Mouse (Mus musculus) left cerebral cortex, adult 9 months (tissue): ENCODE results near the gene Trp53i13.

Experiments
- DNase-seq, 2 experiments: peaks; one replicate each; pipeline ENCODE4 v3.0.0; 2022; ENCODE audit warnings: low spot score in 2 of 2

Gene Trp53i13

DNA sequence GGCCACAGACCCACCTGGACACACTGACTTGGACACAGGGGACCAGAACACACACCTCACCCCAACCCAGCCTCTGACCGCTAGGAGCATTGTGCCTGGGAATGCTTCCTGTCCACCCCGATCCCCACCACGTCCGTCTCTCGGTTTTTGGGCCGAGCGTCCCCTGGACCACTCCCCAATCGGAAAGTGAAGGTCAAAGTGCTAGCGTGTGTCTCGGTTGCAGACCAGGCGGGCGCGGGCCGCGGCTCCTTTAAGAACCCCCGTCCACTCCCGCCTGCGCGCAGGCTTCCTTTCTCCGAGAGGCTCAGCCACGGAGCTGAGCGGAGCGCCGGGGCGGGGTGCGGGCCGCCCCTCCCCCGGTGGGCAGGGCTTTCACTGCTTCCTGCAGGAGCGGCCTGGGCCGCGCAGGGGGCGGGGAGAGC is 22.9 kb downstream of the Trp53i13 start:
- peak in 1 of 2 experiments; percentile 92 for DNase-seq

DNA sequence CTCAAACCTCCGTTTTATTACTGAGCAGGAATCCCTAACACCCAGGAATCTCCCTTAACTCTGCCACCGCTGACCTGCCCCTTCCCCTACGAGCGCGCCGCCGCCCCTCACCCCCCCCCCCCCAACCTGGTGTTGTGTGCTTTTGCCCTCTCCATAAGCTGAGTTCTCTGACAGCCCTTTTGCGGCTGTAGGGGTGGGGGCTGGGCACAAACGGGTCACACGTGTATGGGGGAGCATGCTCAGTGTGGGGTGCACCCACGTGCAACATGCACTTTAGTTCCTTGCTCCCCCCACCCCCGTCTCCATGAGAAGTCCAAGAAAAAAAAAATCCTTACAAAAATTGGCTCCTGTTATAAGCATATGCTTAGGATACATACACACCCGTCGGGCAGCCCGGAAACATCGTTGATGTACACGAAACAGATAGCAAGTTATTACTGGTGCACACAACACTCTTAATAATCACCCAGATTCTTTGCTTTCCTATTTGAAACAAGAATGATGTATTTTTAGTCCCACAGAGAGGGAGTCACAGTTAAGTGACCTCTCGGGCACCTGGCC is 23.4 kb downstream of the Trp53i13 start:
- peak in 1 of 2 experiments; percentile 64 for DNase-seq

DNA sequence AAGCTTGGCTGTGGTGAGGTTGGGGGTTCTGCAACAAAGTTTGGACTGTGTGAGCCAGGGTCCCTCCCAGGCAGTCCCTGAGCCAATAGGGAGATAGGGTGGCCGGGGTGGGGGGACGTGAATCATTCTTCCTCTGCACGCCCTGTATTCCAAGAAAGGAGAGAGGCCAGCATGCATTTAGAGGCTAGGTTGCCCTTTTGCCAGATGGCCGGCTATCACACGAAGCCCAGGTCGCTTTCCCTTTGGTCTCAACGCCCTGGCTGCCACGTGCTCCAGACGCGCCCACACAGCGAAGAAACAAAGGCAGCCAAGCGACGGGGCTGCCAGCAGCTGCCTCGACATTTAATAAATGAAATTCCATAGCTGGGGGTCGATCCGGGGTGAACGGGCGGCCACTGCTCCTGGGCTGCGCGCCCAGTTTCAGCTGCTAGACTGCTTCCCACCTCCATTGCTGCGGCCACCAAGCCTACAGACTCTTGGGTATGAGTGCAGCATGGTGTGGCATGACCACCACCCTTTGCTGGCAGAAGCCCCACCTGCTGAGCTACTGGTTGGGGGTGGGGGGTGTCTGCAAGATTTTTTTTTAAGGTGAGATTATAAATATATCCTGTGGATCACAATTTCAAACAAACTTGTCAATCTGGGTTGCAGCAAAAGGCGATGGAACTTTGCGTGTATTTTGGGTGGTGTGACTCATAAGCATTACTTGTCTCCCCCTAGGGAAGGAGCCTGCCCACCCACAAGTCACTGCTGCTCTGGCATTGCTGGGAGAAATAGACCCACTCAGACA is 24.1 kb downstream of the Trp53i13 start:
- peak in 1 of 2 experiments; percentile 75 for DNase-seq

DNA sequence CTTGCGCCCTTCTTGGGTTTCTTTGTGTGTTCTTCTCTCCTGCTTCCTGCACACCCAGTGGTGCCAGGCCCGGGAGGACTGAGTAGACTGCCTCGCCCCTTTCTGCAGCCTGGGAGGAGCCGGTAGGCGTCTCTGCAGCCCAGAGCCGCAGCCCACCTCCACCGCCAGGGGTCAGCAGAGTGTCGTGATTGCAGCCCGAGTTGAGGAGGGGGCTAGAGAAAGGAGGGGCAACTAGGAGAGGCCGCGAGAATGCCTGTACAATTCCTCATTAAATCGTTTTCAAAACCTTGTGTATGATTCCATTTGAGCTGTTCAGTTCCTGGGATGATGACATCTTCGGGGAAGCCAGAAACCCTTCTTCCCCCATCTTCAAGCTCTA is 24.7 kb downstream of the Trp53i13 start:
- peak in 1 of 2 experiments; percentile 86 for DNase-seq

DNA sequence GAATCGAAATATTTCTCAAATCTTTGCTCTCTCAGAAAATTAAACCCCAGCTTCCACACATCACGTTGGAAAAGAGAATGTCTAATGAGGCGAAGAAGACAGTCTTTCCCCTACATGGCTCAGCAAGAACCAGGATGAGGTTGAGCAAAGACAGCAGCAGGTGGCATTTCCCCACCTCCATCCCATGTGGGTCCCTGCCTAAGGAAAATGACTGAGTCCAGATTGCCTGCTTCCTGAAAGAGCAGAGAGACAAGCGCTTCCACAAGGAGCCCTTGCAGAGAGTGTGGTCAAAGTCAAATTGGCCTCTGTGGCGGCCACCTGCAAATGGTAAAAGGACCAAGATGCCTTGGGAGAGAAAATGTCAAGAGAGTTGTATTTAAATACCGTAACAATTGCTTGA is 25.3 kb downstream of the Trp53i13 start:
- no peak for DNase-seq

DNA sequence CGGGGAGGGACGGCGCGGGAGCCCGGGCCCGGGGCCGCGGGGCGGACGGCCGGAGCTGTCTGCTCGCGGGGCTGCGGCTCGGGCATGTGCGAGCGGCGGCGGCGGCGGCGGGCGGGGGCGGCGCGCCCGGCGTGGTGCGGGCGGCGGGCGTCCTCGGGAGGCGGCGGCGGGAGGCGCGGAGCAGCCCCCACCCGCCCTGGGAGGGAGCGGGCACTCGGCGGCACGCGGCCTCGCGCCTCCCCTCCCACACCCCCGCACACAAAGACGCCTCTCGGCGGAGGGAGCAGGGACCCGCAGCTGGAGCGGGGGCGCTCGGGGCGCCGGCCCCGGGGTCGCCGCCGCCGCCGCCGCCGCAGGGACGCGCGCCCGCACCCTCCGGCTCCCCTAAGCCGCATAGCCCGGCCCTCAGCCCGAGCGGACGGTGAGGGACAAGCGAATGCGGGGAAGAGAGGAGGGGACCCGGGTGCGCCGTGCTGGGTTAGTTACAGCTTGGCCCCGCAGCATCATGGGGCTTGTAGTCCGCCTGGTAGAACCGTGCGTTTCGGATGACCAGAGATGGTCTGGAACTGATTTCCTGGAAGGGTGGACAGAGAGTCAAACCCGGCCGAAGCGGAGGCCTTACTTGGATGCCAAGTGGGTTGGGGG is 26.1 kb downstream of the Trp53i13 start, which contains the start of gene Ankrd13b:
Gene Ankrd13b (minus strand): TSS at position 88 of the 645 bp plus-strand sequence.
- peak in 1 of 2 experiments; percentile 84 for DNase-seq

DNA sequence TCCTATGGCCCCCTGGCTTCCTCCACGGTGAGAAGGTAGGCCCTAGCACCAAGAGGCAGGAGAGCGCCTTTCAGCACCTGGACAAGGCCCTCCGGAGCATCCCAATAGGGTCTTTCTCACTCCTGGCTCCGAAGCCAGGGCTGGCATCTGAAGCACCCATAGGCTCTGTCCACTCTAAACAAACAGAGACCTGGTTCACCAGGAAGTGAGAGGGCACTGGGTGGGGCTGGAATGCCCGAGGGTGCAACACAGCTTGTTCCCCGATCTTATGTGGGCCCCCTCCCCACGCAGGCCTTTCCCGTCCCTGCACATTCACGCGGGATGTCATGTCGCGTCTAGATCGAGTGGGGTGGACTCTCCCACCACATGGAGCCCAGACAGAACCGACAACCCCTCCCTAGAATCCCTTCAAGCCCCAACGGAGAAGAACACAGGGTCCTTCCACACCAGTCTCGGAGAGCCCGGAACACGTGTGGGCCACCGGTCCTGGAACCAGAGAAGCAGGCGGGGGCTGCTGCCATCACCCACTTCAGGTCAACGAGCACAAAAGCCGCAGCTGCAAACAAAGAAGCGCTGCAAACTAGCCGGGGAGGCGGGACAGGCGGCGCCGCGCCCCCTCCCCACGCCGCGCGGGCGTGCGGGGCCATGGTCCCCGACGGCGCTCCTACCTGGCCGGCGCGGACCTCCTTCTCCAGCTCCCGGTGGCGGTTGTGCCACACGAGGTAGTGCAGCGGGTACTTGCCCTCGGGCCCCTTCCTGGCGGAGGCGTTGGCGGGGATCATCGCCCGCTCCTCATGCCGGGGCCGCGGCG is 26.8 kb downstream of the Trp53i13 start:
- DNase-seq = no peak

DNA sequence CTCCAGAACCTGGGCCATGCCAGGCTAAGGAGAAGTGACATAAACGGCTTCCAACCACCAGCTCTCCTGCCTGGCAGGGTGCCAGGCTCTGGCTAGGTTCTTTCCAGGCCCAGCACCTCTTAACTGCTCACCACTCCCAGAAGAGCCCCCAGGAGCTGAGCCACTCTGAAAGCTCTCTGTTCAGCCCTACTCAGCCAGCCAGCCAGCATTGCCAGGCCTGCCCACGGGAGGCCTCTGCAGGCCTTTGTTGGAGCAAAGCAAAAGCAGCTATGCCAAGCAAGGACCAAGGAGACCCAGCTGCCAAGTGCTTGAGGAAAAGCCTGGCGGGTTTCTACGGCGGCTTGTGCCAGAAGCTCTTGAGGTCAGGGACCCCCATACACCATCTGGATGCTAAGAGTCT is 29.0 kb downstream of the Trp53i13 start:
- no peak for DNase-seq

DNA sequence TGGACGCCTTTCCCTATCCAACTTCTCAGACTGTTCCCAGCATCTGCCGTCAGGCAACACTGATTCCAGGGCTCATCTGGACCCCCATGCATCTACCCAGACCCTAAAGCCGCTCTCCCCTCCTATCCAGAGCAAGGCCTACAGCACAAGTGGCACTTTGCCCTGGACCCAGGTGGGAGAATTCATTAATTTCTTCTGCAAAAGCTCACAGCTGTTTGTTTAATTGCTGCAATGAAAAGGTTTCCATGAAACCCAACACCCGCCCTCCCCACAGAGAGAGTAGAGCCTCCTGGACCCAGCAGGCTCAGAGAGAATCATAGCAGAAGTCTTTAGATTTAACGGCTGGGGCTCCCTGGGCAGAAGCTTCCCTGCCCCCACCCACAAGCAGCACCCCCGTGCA is 30.6 kb downstream of the Trp53i13 start:
- no peak for DNase-seq

DNA sequence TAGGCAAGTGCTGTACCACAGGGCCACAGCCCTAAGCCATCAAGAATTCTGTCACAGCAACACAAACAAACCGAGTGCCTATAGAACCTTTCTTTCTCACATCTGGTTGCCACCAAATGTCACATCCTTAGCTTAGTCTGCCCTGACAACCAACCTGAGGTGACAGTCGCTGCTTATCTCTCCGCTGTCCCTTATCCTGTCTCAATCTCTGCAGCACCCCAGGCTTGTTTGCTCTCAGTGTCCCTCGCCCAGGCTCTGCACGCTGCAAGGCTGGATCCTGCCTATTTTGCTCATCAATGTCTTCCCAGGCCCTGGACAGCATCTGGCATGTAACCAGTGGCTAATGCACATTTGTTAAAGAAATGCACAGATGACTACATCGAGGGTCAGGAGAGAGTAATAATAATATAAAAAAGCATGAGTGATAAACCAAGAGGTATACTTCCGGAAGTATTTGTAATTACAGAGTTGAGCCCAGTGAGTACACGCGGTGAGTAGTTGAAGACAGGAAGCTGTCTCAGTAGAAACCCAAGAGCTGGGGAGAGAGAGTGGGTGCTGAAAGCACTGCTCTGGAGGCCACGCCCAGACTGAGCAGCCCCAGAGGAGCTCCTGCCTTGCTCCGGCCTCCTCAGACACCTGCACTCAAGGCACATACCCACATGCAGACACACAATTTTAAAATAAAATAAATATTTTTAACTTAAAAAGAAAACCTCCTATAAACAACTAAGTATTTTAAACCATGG is 32.1 kb downstream of the Trp53i13 start:
- no peak for DNase-seq

DNA sequence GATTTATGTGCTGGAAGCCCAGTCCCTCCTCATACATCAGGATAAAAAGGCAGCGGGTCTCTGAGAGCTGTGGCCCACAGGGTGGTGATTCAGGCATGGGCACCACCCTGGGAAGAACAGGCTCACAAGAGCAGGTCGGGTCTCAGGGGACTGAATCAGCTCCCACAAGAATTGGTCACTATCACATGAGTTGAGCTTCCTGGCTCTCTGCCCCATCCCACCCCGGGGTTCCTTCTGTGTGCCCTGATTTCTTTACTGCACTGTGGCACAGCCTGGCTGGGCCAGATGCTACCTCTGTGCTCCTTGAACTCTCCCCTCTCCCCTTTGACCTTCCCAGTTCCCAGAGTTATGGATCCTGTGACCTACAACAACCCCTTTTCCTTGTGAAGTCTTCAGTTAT is 32.7 kb downstream of the Trp53i13 start:
- DNase-seq = no peak

DNA sequence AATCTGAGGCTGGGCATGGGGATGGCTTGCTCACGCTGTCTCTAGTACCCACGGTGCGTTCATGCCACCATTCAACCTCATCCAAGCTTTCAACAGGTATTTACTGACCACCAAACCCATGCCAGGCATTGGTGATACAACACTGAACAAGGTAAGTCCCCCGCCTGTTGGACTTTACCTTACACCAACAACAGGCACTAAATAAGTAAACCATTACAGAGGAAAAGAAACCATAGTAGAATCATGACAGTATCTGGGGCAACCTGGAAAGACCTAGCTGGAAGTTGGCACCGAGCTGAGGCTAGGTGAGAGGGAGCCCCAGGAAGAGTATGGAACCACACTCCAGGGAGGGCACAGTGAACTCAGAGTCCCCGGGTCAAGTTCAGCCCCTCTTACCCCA is 38.9 kb downstream of the Trp53i13 start:
- no peak for DNase-seq

DNA sequence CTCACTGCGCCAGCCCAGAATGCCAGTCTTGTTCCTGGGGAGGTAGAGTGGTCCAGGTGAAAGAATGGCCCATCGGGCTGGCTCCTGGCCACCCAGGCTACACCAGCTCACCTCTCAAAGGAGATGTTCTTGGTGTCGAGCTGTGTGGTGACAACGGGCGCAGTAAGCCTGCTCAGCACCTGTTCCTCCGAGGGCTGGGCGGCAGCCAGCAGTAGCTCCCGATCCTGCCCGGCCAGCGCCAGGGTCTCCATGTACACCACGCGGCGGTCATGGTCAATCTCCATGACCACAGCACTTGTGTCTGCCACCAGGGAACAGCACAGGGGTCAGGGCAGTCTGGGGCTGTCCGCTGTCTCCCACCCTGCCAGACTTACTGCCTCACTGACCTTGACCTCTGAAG is 39.6 kb downstream of the Trp53i13 start:
- no peak for DNase-seq

DNA sequence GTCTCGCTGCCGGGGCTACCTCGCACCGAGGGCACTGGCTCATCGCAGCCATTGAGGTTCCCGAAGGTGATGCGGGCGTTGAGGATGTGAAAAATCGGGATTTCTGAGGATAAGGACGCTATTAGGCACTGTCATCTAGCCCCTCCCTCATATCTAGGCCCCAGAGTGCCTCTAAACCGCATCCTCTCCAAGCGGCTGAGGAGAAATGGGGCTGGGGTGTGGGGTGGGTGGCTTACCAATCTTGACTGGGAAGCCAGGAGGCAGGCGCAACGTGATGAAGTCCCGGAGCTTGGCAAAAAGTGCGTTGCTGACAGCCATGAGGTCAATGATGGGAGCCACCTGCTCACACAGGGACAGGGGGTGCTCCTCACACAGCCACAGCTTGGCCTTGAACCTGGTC is 43.0 kb downstream of the Trp53i13 start:
- DNase-seq = no peak

DNA sequence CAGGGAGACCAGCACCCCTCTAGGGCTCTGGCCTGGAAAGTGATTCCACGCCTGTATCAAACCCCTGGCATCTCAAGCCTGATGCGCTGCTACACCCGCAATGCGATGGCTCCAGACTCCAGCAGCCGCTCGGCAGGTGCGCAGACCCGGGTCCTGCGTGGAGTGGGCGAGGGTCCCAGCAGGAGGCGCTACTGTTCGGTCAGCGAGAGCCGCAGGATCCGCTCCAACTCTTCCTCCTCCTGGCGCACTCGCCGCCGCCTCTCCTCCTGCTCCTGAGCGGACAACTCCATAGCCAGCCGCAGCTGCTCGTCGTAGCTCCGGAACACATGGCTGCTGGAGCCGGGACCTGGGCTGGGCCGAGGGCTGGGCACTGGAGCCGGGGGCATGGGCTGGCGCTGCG is 44.4 kb downstream of the Trp53i13 start:
- no peak for DNase-seq

DNA sequence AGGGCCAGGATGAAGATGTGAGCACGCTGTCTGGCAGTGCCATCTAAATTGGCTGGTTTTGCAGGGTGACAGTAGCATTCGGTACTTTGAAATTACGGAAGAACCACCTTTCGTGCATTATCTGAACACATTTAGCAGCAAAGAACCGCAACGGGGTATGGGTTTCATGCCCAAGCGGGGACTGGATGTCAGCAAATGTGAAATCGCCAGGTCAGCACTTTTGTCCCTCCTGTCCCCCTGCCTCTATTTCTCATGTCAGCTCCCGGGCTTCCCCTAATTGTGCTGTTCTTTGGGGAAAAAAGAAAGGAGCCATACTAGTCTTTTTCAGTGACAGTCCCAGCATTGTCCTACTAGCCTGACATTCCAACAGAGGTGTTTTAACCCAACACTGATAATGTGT is 47.4 kb downstream of the Trp53i13 start:
- DNase-seq = no peak

DNA sequence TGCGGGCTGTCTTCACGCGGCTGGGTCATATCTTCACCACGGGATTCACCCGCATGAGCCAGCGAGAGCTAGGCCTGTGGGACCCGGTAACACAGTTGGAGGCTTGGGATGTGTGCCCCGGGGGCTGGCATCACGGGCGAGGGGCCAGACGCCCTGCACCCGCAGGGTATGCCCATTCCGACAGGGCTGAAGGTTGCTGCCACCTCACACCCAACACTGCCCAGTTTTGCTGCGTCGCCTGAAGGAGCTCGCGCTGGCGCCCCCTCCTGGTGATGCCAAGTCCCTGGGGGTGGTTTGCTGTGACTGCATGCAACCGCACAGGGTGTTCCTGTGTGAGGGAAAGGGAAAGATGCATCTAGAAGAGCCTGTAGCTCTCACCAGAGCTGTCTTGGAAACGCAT is 48.0 kb downstream of the Trp53i13 start:
- DNase-seq = peak in 1 of 2 experiments; percentile 72

DNA sequence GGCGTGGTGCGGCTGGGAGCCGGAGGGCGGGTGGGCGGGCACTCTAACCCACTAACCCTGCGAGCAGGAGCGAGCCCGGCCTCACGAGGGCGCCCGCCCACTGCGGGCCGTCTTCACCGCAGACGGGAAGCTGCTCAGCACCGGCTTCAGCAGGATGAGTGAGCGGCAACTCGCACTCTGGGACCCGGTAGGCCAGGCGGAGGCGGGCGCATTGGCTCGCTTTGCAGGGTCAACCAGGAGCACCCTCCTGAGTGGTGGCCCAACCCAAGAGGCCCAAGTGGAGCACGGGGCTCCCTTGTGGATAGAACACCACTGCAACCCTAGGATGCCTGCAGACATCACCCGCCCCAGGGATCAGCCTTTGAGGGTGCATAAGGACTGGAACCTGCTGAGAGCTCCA is 48.6 kb downstream of the Trp53i13 start:
- peak in 1 of 2 experiments; percentile 69 for DNase-seq

DNA sequence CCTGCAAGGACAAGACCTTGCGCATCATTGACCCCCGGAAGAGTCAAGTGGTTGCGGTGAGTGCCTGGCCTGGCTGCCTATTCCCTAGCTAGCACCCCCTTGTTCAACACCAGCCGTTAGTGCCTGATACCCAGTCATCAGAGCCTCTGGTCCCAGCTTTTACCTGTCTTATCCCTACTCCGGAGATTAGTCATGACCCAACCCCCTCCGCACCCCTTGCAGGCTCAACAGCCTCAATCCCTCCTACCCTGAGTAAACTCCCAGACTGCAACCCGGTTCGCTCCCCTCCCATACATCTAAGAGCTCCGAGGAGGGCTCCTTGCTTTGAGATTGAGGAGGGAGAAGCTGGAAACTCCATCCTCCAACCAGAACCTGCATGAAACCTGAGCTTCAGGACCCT is 49.2 kb downstream of the Trp53i13 start:
- no peak for DNase-seq

DNA sequence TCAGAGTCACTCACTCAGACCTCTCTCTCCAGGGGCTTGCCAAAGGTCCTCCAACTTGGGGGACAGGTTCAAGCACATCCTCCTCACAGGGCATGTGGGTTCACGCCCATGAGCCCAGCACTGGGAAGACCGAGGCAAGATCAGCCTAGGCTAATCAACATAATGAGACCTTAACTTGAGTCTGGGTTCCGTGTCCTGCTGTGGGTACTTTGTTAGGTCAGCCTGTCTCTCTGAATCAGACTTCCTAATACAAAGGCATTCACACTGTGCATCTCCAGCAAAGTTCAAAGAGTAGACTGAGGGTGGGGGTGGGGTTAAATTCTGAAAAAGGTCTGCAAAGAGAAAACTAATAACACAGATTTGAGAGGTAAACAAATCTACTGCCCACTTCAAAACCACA is 50.7 kb downstream of the Trp53i13 start:
- no peak for DNase-seq

DNA sequence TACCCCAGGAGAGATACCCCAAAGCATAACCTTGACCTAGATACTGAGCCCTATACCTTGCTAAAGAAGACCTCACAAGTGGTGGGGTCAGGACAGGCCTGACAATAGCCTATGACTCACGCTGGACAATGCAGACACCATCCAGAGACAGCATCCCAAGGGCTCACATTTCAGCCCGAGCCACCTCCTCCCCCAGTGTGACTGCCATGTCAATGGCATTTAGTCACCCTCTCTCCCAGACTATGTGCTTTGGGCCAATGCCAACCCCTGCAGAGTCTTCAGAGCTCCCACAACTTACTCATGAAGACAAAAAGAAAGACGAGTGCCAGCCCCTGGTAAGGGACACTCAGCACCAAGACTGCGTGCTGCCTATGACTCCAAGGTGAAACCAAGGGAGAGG is 51.1 kb downstream of the Trp53i13 start:
- DNase-seq = no peak
